Mouse (Mus musculus) G1E (cell line): ENCODE data around the gene Spata25. TPM values are rescaled to one million over a fixed set of nuclear protein-coding genes. Genes with fewer than 3 reads are reported as not detected.

Source experiments
- ATAC-seq: 2 replicates; pipeline ENCODE4 v1.8.0; 2016; ENCODE audit warnings: mild to moderate bottlenecking; ENCODE audit not compliant: insufficient number of reproducible peaks, poor library complexity, low FRiP score, severe bottlenecking; ENCODE audit errors: extremely low read depth
- DNase-seq: peaks from one replicate; pipeline ENCODE4 v3.0.0; 2012; ENCODE audit warnings: low spot score
- H3K27me3 ChIP-seq: 2 replicates; pipeline ENCODE4 v1.6.1; 2012; ENCODE audit warnings: mild to moderate bottlenecking, low read length, inconsistent platforms; ENCODE audit not compliant: insufficient read depth
- H3K36me3 ChIP-seq: replicated peaks from 2 replicates; pipeline ENCODE3; 2012; ENCODE audit warnings: mild to moderate bottlenecking, inconsistent platforms
- H3K4me1 ChIP-seq: 2 replicates; pipeline ENCODE4 v1.6.1; 2012; ENCODE audit warnings: low read depth, low read length, inconsistent platforms, mixed read lengths; ENCODE audit not compliant: insufficient read depth
- H3K4me3 ChIP-seq: 2 replicates; pipeline ENCODE4 v1.5.1; 2012; ENCODE audit warnings: low read depth, mild to moderate bottlenecking, inconsistent platforms, low read length, moderate library complexity, mixed read lengths
- H3K9me3 ChIP-seq: replicated peaks from 2 replicates; pipeline ENCODE4 v1.6.1; 2012; ENCODE audit warnings: inconsistent platforms
- CTCF ChIP-seq: IDR thresholded peaks from 2 replicates; pipeline ENCODE4 v1.5.1; 2012; ENCODE audit warnings: low read depth, low read length, inconsistent platforms, mixed read lengths
- GATA1 ChIP-seq: IDR thresholded peaks from 2 replicates; pipeline ENCODE4 v1.6.1; 2012; ENCODE audit warnings: borderline replicate concordance, low read length, inconsistent platforms, mixed read lengths
- GATA2 ChIP-seq: IDR thresholded peaks from 2 replicates; pipeline ENCODE4 v1.6.1; 2012; ENCODE audit warnings: low read depth, low read length, inconsistent platforms, borderline replicate concordance
- POLR2AphosphoS5 ChIP-seq: IDR thresholded peaks from 2 replicates; pipeline ENCODE4 v1.6.1; 2012; ENCODE audit warnings: low read depth, low read length, inconsistent platforms; ENCODE audit not compliant: insufficient replicate concordance
- TAL1 ChIP-seq: conservative IDR thresholded peaks from 2 replicates; pipeline ENCODE4 v1.6.1; 2012; ENCODE audit warnings: low read depth, low read length, inconsistent platforms, mixed read lengths
- polyA plus RNA-seq: library from polyadenylated mRNA; stranded (reverse); fragments of >175 nt; gene quantifications from 2 replicates; pipeline ENCODE4 v1.2.3, GENCODE M21; 2012
- total RNA-seq, 2 experiments: library from RNA; stranded (forward) in 1 of 2; stranded (reverse) in 1 of 2; fragments of 200-1000 nt in 1 of 2; fragments of >200 nt in 1 of 2; fragmentation: Nextera tagmentation in 1 of 2; gene quantifications; 2 replicates each; pipeline ENCODE4 v1.2.3; 2014 to 2017

Gene Spata25
- total and polyA plus RNA-seq, 3 experiments = not detected

GRCm38 (mm10) chr2:164833314-164833959 is 5.1 kb upstream of the Spata25 start, which contains the start of gene Neurl2:
Gene Neurl2 (minus strand): TSS chr2:164833456.
- peak within 1 kb of the TSS; percentile 80 for H3K4me3 ChIP-seq
- peaks cover 41% of the 10 kb centered on the region for H3K36me3 ChIP-seq
- TF ChIP-seq GATA2 (no peak), CTCF (no peak), GATA1 (no peak), POLR2AphosphoS5 (no peak)
- ATAC-seq (peak; percentile 31), DNase-seq (peak; percentile 31)
- H3K9me3 ChIP-seq = no peaks in the 10 kb centered on the region
- peaks cover 26% of the 10 kb centered on the region for H3K4me1 ChIP-seq
- H3K27me3 ChIP-seq = peaks cover 4% of the 10 kb centered on the region; the same call in 1 of the 2 replicates

- no peaks in the 10 kb centered on the region for H3K9me3 ChIP-seq
- peak within 1 kb of the TSS; percentile 80 for H3K4me3 ChIP-seq
- peaks cover 4% of the 10 kb centered on the region; the same call in 1 of the 2 replicates for H3K27me3 ChIP-seq
- ATAC-seq = no peak
- DNase-seq = no peak
- peaks cover 26% of the 10 kb centered on the region for H3K4me1 ChIP-seq
- H3K36me3 ChIP-seq = peaks cover 41% of the 10 kb centered on the region
- TF ChIP-seq GATA2 (no peak), CTCF (no peak), TAL1 (no peak), GATA1 (no peak), POLR2AphosphoS5 (no peak)
These were observed 4.5 kb upstream of the Spata25 start, which contains the start of gene Ctsa for GRCm38 (mm10) chr2:164832748-164833301. Gene Ctsa (plus strand): TSS chr2:164832873.

GRCm38 (mm10) chr2:164832032-164832747 is 3.9 kb upstream of the Spata25 start:
- no peak overlapping the region for H3K4me3 ChIP-seq
- H3K27me3 ChIP-seq = peaks cover 4% of the 10 kb centered on the region; the same call in 1 of the 2 replicates
- ATAC-seq = no peak
- peaks cover 42% of the 10 kb centered on the region for H3K36me3 ChIP-seq
- TF ChIP-seq POLR2AphosphoS5 (no peak), GATA2 (no peak), CTCF (no peak), GATA1 (no peak), TAL1 (no peak)
- H3K4me1 ChIP-seq = peaks cover 26% of the 10 kb centered on the region
- H3K9me3 ChIP-seq = no peaks in the 10 kb centered on the region
- DNase-seq = no peak

- Histone ChIP-seq H3K4me1 (peaks cover 26% of the 10 kb centered on the region), H3K4me3 (no peak overlapping the region), H3K36me3 (peaks cover 42% of the 10 kb centered on the region), H3K27me3 (peaks cover 4% of the 10 kb centered on the region; the same call in 1 of the 2 replicates), H3K9me3 (no peaks in the 10 kb centered on the region)
- ATAC-seq (no peak), DNase-seq (no peak)
- no peak for TF ChIP-seq TAL1
- no peak for TF ChIP-seq GATA1
- TF ChIP-seq POLR2AphosphoS5 = no peak
- no peak for TF ChIP-seq CTCF
- TF ChIP-seq GATA2 = no peak
These were observed 2.7 kb upstream of the Spata25 start for GRCm38 (mm10) chr2:164831029-164831428.

GRCm38 (mm10) chr2:164829090-164829489 is 753 bp upstream of the Spata25 start:
- ATAC-seq = no peak
- peaks cover 20% of the 10 kb centered on the region for H3K4me1 ChIP-seq
- TF ChIP-seq TAL1 (no peak), GATA2 (no peak), CTCF (no peak), GATA1 (no peak), POLR2AphosphoS5 (no peak)
- peaks cover 4% of the 10 kb centered on the region; the same call in 1 of the 2 replicates for H3K27me3 ChIP-seq
- no peak for DNase-seq
- H3K36me3 ChIP-seq = peaks cover 51% of the 10 kb centered on the region
- H3K9me3 ChIP-seq = no peaks in the 10 kb centered on the region
- H3K4me3 ChIP-seq = no peak overlapping the region
